Mouse (Mus musculus): ENCODE measurements around the gene Gm6525.

DNA sequence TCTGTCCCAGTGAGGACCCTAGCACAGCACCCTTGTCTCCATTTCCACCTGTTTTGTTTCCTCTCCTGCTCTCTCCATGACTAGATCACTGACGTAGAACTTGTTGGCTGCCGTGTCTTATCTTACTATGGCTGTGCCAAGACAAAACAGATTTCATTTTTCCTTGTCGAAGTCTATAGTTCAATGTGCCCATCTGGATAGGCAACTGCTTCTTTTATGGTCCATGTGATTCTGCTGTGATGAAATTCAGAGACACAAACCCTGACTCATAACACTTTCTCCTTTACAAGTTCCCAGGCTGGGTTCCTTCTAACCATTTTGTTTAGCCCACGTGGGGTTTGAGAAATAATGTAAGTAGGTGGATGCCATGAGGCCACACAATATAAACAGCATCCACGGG is 7.8 kb upstream of the Gm6525 start:
- TF ChIP-seq CTCF (IDR thresholded peaks at IDR 0.05; ENCODE audit: control insufficient read depth, insufficient read depth, insufficient replicate concordance, low read depth, low read length) (no peak), POLR2A (IDR thresholded peaks at IDR 0.05; ENCODE audit: control insufficient read depth, low read depth, low read length) (no peak)
